Mouse (Mus musculus): ENCODE measurements around the gene Thsd7b.

GRCm38 (mm10) chr1:129747595-129747994, 474.5 kb downstream of the Thsd7b start:
- TF ChIP-seq CTCF (IDR thresholded peaks at IDR 0.05; ENCODE audit: borderline replicate concordance, insufficient read depth, low read length) (no peak), POLR2A (IDR thresholded peaks at IDR 0.05; ENCODE audit: low read depth, low read length) (no peak)

Measured in embryonic fibroblast, embryonic 13.5 days (primary cell).